ENCODE assay signal across 24 mouse cellular contexts in the genomic region with DNA sequence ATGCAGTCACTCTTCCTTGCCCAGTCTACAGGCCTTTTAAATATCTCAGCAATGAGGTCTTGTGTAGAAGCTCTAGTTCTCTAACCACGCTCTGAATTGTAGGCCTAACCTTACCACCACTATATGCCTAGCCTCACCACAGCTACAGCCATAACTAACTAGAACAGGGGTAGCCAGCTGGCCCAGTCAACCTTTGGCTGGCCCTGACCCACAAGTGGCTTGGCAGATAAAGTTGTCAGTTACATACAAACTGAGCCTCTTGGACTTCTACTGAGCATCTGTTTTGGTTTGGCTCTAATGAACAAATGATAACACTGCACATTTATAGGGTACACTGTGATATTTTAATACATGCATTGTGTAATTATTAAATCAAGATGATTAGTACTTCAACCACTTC. TPM values are rescaled to one million over a fixed set of nuclear protein-coding genes. Genes with fewer than 3 reads are reported as not detected.
DNase-seq lines count a peak whose midpoint lies in the region; ATAC-seq and TF ChIP-seq lines count a peak whose summit lies in the region.
"Had no signal": no experiment of that assay in that cellular context is flagged by ENCODE, and none has a peak within 500 bp of the region (broad histone marks: within the 10 kb centered on the region; RNA-seq: fewer than 3 reads in every experiment).

No protein-coding gene starts in this region.

- no peak overlapping the region for H3K9ac ChIP-seq in liver, adult 2 months (ENCODE audit: low read depth, low read length)
- H3K9ac ChIP-seq in liver, postnatal 0 days (replicated peaks) = no peak overlapping the region
- H3K9ac ChIP-seq: forebrain, embryonic 13.5 days; heart, embryonic 15.5 days; limb, embryonic 15.5 days; neural tube, embryonic 15.5 days; stomach, embryonic 15.5 days had no signal

- no peaks in the 10 kb centered on the region for H3K9me3 ChIP-seq in liver, postnatal 0 days (ENCODE audit: low read length)
- H3K9me3 ChIP-seq: forebrain, embryonic 13.5 days; heart, embryonic 15.5 days; limb, embryonic 15.5 days; neural tube, embryonic 15.5 days; stomach, embryonic 15.5 days had no signal

- TF ChIP-seq POLR2A in liver, adult 2 months (IDR thresholded peaks at IDR 0.05; ENCODE audit: extremely low read depth, insufficient read depth, low read length) = no peak

- H3K27ac ChIP-seq in liver, adult 2 months (replicated peaks; ENCODE audit: insufficient read depth, low read depth, low read length) = no peak overlapping the region
- H3K27ac ChIP-seq in liver, postnatal 0 days (ENCODE audit: low read depth) = no peak overlapping the region
- H3K27ac ChIP-seq: forebrain, embryonic 13.5 days; heart, embryonic 15.5 days; hindbrain, postnatal 0 days; limb, embryonic 15.5 days; neural tube, embryonic 15.5 days; stomach, embryonic 15.5 days had no signal

- peak; percentile 15 for DNase-seq in adrenal gland, adult 2 months
- no peak for DNase-seq in adrenal gland, adult 8-10 months
- peak; percentile 52 for DNase-seq in liver, adult 2 months (ENCODE audit: extremely low read depth, low read depth, low spot score)
- no peak for DNase-seq in liver, postnatal 0 days
- peak; percentile 41 to 43 for DNase-seq in heart, postnatal 36 days
- no peak for DNase-seq in natural killer cell, adult 2 months (ENCODE audit: low spot score in 2 of 2)
- DNase-seq in yolk sac, embryonic 10.5 days (ENCODE audit: low spot score) = no peak
- no peak for DNase-seq in right cerebral cortex, postnatal 25 days
- DNase-seq: adrenal gland, postnatal 10 days; cerebellum, adult 11-12 months; cerebellum, postnatal 36 days; kidney, adult 11 months; kidney, postnatal 25 days; lung, adult 2 months; lung, postnatal 36 days; retina, postnatal 1 day; spleen, adult 18-20 months had no signal

- 94% methylated on average over 1 of the region's 1 CpGs for WGBS in liver, adult 2 months
- WGBS in liver, postnatal 0 days (ENCODE audit: insufficient replicate concordance) = 80% methylated on average over 1 of the region's 1 CpGs

- H3K79me2 ChIP-seq in liver, adult 2 months (ENCODE audit: control insufficient read depth, insufficient read depth, low read length) = no peaks in the 10 kb centered on the region

- no peak overlapping the region for H3K4me3 ChIP-seq in liver, adult 2 months (ENCODE audit: insufficient read depth, low read depth, low read length)
- H3K4me3 ChIP-seq in liver, postnatal 0 days (ENCODE audit: low read depth, low read length) = no peak overlapping the region
- H3K4me3 ChIP-seq: forebrain, embryonic 13.5 days; heart, embryonic 15.5 days; limb, embryonic 15.5 days; neural tube, embryonic 15.5 days; stomach, embryonic 15.5 days had no signal

- no peak for TF ChIP-seq EP300 in liver, postnatal 0 days (IDR thresholded peaks at IDR 0.05; ENCODE audit: low read depth)

- peaks cover 3% of the 10 kb centered on the region; the same call in 1 of the 2 replicates for H3K36me3 ChIP-seq in liver, adult 2 months (ENCODE audit: control insufficient read depth, insufficient read depth, low read length)
- H3K36me3 ChIP-seq in liver, postnatal 0 days (replicated peaks; ENCODE audit: insufficient read depth, low read length) = no peaks in the 10 kb centered on the region
- H3K36me3 ChIP-seq: heart, embryonic 15.5 days had no signal

- H3K4me2 ChIP-seq in liver, postnatal 0 days (ENCODE audit: low read depth, low read length) = no peak overlapping the region
- H3K4me2 ChIP-seq: forebrain, embryonic 13.5 days; heart, embryonic 15.5 days; limb, embryonic 15.5 days; midbrain, embryonic 11.5 days; neural tube, embryonic 15.5 days; stomach, embryonic 15.5 days had no signal

- TF ChIP-seq CTCF in liver, adult 2 months (IDR thresholded peaks at IDR 0.05; ENCODE audit: low read depth, low read length) = no peak
- no peak for TF ChIP-seq CTCF in liver, postnatal 0 days (IDR thresholded peaks at IDR 0.05; ENCODE audit: low read depth)

- H3K27me3 ChIP-seq in liver, adult 2 months (ENCODE audit: control insufficient read depth, insufficient read depth, low read length) = no peaks in the 10 kb centered on the region
- H3K27me3 ChIP-seq in liver, postnatal 0 days (ENCODE audit: insufficient read depth, low read length) = no peaks in the 10 kb centered on the region
- H3K27me3 ChIP-seq: forebrain, embryonic 13.5 days; heart, embryonic 15.5 days; limb, embryonic 15.5 days; neural tube, embryonic 15.5 days; stomach, embryonic 15.5 days had no signal

- H3K4me1 ChIP-seq in liver, adult 2 months (ENCODE audit: control insufficient read depth, insufficient read depth, low read length) = peaks cover 2% of the 10 kb centered on the region; the same call in 1 of the 2 replicates
- H3K4me1 ChIP-seq in liver, postnatal 0 days (ENCODE audit: insufficient read depth) = no peaks in the 10 kb centered on the region
- H3K4me1 ChIP-seq: forebrain, embryonic 13.5 days; heart, embryonic 15.5 days; limb, embryonic 15.5 days; neural tube, embryonic 15.5 days; stomach, embryonic 15.5 days had no signal

- no peak for ATAC-seq in liver, postnatal 0 days
- ATAC-seq: forebrain, embryonic 13.5 days; hindbrain, postnatal 0 days had no signal

- intact Hi-C loops in heart, postnatal 36 days (cut with DNase I) = no loop called here

RNA-seq across cellular contexts. Expression of a gene that starts 16.3 kb away (rescaled TPM):
- total RNA-seq in adrenal gland, adult 2 months (2021) = 10 to 100 TPM; 18.2 to 18.8 TPM
- 5.7 and 6.0 TPM in 2 replicates for polyA plus RNA-seq in adrenal gland, adult 2 months (2012; rRNA removed)
- 10 to 100 TPM; 14.6 to 33.2 (median 18.8) TPM for total RNA-seq in adrenal gland, adult 8-10 months (2022)
- 13.2 and 14.3 TPM in 2 replicates for total RNA-seq in liver, adult 2 months (2014; rRNA removed)
- 5.8 and 6.3 TPM in 2 replicates for polyA plus RNA-seq in liver, adult 2 months (2012; rRNA removed)
- polyA plus RNA-seq in liver, postnatal 0 days (2015; fragmentation: Nextera tagmentation; extraction: Ambion mirVana) = 58.6 and 61.7 TPM in 2 replicates
- total RNA-seq in heart, postnatal 36 days (2021) = 10 to 100 TPM; 26.2 to 30.7 TPM

RNA-seq across cellular contexts. Expression of a gene that starts 48.9 kb away (rescaled TPM):
- total RNA-seq in adrenal gland, adult 2 months (2021) = 10 to 100 TPM; 33.6 to 33.9 TPM
- polyA plus RNA-seq in adrenal gland, adult 2 months (2012; rRNA removed) = 24.8 and 30.4 TPM in 2 replicates
- total RNA-seq in adrenal gland, adult 8-10 months (2022) = 10 to 100 TPM; 30.7 to 46.2 (median 39.6) TPM
- 12.2 and 12.4 TPM in 2 replicates for total RNA-seq in liver, adult 2 months (2014; rRNA removed)
- 16.0 and 17.6 TPM in 2 replicates for polyA plus RNA-seq in liver, adult 2 months (2012; rRNA removed)
- polyA plus RNA-seq in liver, postnatal 0 days (2015; fragmentation: Nextera tagmentation; extraction: Ambion mirVana) = 5.6 and 6.7 TPM in 2 replicates
- total RNA-seq in heart, postnatal 36 days (2021) = 10 to 100 TPM; 27.6 to 30.5 TPM

RNA-seq across cellular contexts. Expression of a gene that starts 58.9 kb away (rescaled TPM):
- 10 to 100 TPM; 25.5 to 26.3 TPM for total RNA-seq in adrenal gland, adult 2 months (2021)
- 9.1 and 11.7 TPM in 2 replicates for polyA plus RNA-seq in adrenal gland, adult 2 months (2012; rRNA removed)
- 10 to 100 TPM; 22.5 to 42.2 (median 30.2) TPM for total RNA-seq in adrenal gland, adult 8-10 months (2022)
- 25.2 and 27.9 TPM in 2 replicates for total RNA-seq in liver, adult 2 months (2014; rRNA removed)
- 7.5 and 15.1 TPM in 2 replicates for polyA plus RNA-seq in liver, adult 2 months (2012; rRNA removed)
- 2.3 and 2.4 TPM in 2 replicates for polyA plus RNA-seq in liver, postnatal 0 days (2015; fragmentation: Nextera tagmentation; extraction: Ambion mirVana)
- 10 to 100 TPM; 33.4 to 34.3 TPM for total RNA-seq in heart, postnatal 36 days (2021)

Comparison
In these comparisons a context has a peak if more than half of its experiments do, and no peak if none do; other contexts are left out.
1. DNase-seq: peak in adrenal gland, adult 2 months (single experiment), liver, adult 2 months (single experiment) and heart, postnatal 36 days (2 of 2); none in adrenal gland, adult 8-10 months (single experiment), liver, postnatal 0 days (single experiment), natural killer cell, adult 2 months (0 of 2), yolk sac, embryonic 10.5 days (single experiment) and right cerebral cortex, postnatal 25 days (single experiment).